Mouse (Mus musculus) small intestine, adult 2 months (tissue): ENCODE results near the gene Tns3. TPM values are rescaled to one million over a fixed set of nuclear protein-coding genes. Genes with fewer than 3 reads are reported as not detected.

Experiments used
- H3K27ac ChIP-seq: fragments of 200-500 bp; 2 replicates; pipeline ENCODE4 v1.5.1; 2012; ENCODE audit warnings: low read depth, low read length, control low read depth, inconsistent platforms; ENCODE audit not compliant: insufficient read depth
- H3K27me3 ChIP-seq: fragments of 200-500 bp; 2 replicates; pipeline ENCODE4 v1.6.1; 2012; ENCODE audit warnings: mild to moderate bottlenecking, moderate library complexity, low read length, inconsistent platforms; ENCODE audit not compliant: control insufficient read depth, insufficient read depth
- H3K36me3 ChIP-seq: fragments of 200-500 bp; 2 replicates; pipeline ENCODE4 v1.6.1; 2012; ENCODE audit warnings: mild to moderate bottlenecking, low read length, control low read depth, inconsistent platforms; ENCODE audit not compliant: control insufficient read depth, insufficient read depth
- H3K4me1 ChIP-seq: fragments of 200-500 bp; 2 replicates; pipeline ENCODE4 v1.6.1; 2012; ENCODE audit warnings: low read length, inconsistent platforms, mixed read lengths; ENCODE audit not compliant: control insufficient read depth, insufficient read depth, insufficient read length
- H3K4me3 ChIP-seq: fragments of 200-500 bp; 2 replicates; pipeline ENCODE4 v1.5.1; 2012; ENCODE audit warnings: low read depth, mild to moderate bottlenecking, control low read depth, inconsistent platforms, low read length, moderate library complexity
- CTCF ChIP-seq: fragments of 200-500 bp; IDR thresholded peaks from 2 replicates; pipeline ENCODE4 v1.5.1; 2012; ENCODE audit warnings: low read depth, mild to moderate bottlenecking, control low read depth, inconsistent platforms, low read length, moderate library complexity, mixed read lengths; ENCODE audit not compliant: insufficient replicate concordance, insufficient read length; ENCODE audit errors: extremely low read depth
- POLR2A ChIP-seq: fragments of 200-500 bp; IDR thresholded peaks from 2 replicates; pipeline ENCODE4 v1.6.1; 2012; ENCODE audit warnings: low read depth, mild to moderate bottlenecking, control low read depth, inconsistent platforms, low read length, moderate library complexity
- WGBS: fragments of 180-500 bp; shearing (Covaris S2); methylation state at CpG from one replicate; pipeline ENCODE4 v1.1.7; 2018; 5-methylcytosine and 5-hydroxymethylcytosine counted together
- polyA plus RNA-seq: library from polyadenylated mRNA; depleted of rRNA; stranded (reverse); fragments of >200 nt; gene quantifications from 2 replicates; pipeline ENCODE4 v1.2.3, GENCODE M21; 2012

Gene Tns3
- polyA plus RNA-seq, 1 experiment: 24.9 TPM

DNA sequence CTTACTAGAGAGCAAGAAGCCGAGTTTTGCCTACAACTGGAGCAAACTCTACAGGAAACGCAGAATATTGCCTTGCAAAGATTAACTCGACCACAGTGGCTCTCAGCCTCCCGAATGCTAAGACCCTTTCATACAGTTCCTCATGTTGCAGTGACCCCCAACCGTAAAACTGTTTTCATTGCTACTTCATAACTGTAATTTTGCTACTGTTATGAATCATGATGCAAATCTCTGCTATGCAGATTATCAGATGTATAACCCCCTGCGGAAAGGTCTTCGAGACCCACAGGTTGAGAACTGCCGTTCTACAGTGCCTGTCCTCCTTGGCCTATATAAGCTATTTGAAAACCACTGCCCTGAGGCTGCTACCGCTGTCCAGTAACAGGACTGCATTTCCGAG is 46.0 kb downstream of the Tns3 start:
- H3K36me3 ChIP-seq: peaks cover 8% of the 10 kb centered on the region; the same call in 1 of the 2 replicates
- H3K4me3 ChIP-seq: no peak overlapping the region
- H3K27ac ChIP-seq: no peak overlapping the region
- no peak for TF ChIP-seq CTCF
- no peak for TF ChIP-seq POLR2A
- H3K27me3 ChIP-seq: no peaks in the 10 kb centered on the region
- peaks cover 16% of the 10 kb centered on the region; the same call in 1 of the 2 replicates for H3K4me1 ChIP-seq
- 64% methylated on average over 10 of the region's 10 CpGs for WGBS

GRCm38 (mm10) chr11:8615436-8615835 is 48.9 kb downstream of the Tns3 start:
- Histone ChIP-seq H3K36me3 (peaks cover 12% of the 10 kb centered on the region; the same call in 1 of the 2 replicates), H3K4me3 (no peak overlapping the region), H3K4me1 (peaks cover 16% of the 10 kb centered on the region; the same call in 1 of the 2 replicates), H3K27me3 (no peaks in the 10 kb centered on the region), H3K27ac (no peak overlapping the region)
- WGBS: 23% methylated on average over 12 of the region's 12 CpGs
- TF ChIP-seq CTCF: no peak
- no peak for TF ChIP-seq POLR2A

DNA sequence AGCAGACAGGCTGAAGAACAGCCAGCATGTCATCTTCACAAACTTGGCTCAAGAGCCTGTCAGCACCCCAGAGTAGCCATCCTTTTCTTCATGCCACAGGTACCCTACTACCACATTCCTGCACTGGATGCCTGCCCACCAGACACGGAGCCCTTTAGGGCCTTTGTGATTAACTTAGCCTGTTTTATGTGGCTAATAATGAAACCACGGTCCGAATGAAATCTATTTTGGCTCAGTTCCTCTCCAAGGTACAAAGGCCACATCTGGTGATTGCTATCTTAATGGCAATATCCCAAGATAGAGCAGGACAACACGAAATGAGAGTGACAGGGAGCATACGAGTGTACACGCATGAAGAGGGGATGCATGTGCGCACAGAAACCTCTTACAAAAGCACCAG is 53.9 kb downstream of the Tns3 start:
- Histone ChIP-seq H3K27ac (peak overlapping the region; percentile 69), H3K27me3 (no peaks in the 10 kb centered on the region), H3K4me3 (no peak overlapping the region), H3K4me1 (peaks cover 14% of the 10 kb centered on the region; the same call in 1 of the 2 replicates), H3K36me3 (peaks cover 14% of the 10 kb centered on the region; the same call in 1 of the 2 replicates)
- WGBS: 25% methylated on average over 7 of the region's 7 CpGs
- TF ChIP-seq CTCF (no peak), POLR2A (no peak)

- H3K27me3 ChIP-seq: no peaks in the 10 kb centered on the region
- H3K36me3 ChIP-seq: peaks cover 17% of the 10 kb centered on the region
- H3K27ac ChIP-seq: peak overlapping the region; percentile 69; the same call in 1 of the 2 replicates
- WGBS: 81% methylated on average over 12 of the region's 12 CpGs
- peaks cover 14% of the 10 kb centered on the region; the same call in 1 of the 2 replicates for H3K4me1 ChIP-seq
- TF ChIP-seq CTCF (no peak), POLR2A (no peak)
- no peak overlapping the region for H3K4me3 ChIP-seq
Observed at GRCm38 (mm10) chr11:8609873-8610272, 54.5 kb downstream of the Tns3 start.

- H3K27me3 ChIP-seq: no peaks in the 10 kb centered on the region
- H3K4me3 ChIP-seq: no peak overlapping the region
- 82% methylated on average over 1 of the region's 1 CpGs for WGBS
- TF ChIP-seq POLR2A (no peak), CTCF (no peak)
- no peak overlapping the region for H3K27ac ChIP-seq
- H3K36me3 ChIP-seq: peaks cover 12% of the 10 kb centered on the region
- peaks cover 14% of the 10 kb centered on the region; the same call in 1 of the 2 replicates for H3K4me1 ChIP-seq
Observed at GRCm38 (mm10) chr11:8607123-8607522, 57.2 kb downstream of the Tns3 start.

DNA sequence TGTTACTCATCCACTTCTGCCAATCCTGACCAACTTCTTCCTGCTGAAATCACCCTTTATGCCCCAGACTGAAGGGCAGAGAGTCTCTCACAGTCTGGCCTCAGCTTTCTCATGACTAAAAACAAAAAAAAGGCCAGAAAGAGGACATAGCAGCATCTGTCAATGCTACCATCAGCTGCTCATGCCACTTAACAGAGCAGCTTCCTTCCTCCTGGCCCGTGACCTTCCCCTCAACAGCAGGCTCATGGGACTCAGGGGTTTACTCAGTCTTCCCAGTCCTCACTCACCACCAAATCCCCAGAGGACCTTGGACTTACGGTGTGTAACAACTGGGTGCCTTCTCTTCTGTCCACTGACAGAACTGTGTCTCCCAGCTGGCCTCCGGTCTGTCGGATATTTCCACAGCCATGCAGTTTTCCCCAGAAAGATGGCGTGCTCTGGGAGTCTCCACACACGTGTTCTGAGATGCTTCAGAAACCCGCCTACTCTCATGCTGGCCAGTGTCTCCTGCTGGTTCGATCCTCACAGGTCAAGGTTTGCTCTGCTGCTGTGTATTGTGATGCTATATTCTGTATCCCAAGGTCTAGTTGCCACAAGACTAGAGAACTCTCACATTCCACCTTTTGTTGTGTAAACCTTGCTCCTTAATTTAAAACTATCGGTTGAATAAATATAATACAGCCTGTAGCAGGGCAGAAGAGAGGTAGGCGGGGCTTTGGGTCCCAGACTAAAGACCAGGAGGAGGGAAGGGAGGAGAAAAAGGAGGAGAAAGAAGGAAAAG is 59.4 kb downstream of the Tns3 start:
- no peak overlapping the region for H3K27ac ChIP-seq
- TF ChIP-seq CTCF (no peak), POLR2A (no peak)
- H3K27me3 ChIP-seq: no peaks in the 10 kb centered on the region
- peaks cover 14% of the 10 kb centered on the region for H3K36me3 ChIP-seq
- H3K4me3 ChIP-seq: no peak overlapping the region
- 78% methylated on average over 10 of the region's 10 CpGs for WGBS
- H3K4me1 ChIP-seq: peaks cover 2% of the 10 kb centered on the region; the same call in 1 of the 2 replicates

DNA sequence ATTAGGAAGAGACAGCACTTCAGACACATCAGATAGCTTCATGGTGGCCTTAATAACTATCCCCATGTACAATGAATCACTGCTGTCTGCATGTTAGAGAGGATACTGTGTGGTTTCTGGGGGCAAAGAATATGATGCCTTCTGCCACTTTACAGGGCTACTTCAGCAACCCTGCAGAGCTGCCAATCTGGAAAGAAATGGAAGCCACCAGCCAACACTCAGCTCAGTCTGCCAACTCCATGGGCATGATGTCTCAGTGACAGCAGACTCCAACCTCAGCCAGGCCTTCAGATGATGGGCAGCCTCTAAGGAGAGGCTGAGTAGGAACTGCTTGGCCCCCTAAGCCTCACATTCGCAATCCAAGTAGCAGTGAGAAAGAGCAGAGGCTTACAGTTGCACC is 61.7 kb downstream of the Tns3 start:
- H3K27me3 ChIP-seq: no peaks in the 10 kb centered on the region
- TF ChIP-seq POLR2A (no peak), CTCF (no peak)
- peaks cover 6% of the 10 kb centered on the region for H3K4me1 ChIP-seq
- peaks cover 23% of the 10 kb centered on the region for H3K36me3 ChIP-seq
- no peak overlapping the region for H3K4me3 ChIP-seq
- no peak overlapping the region for H3K27ac ChIP-seq
- 97% methylated on average over 1 of the region's 1 CpGs for WGBS
